Mouse (Mus musculus) left cerebral cortex, postnatal 36 days (tissue): ENCODE results near the gene Camkmt. TPM values are rescaled to one million over a fixed set of nuclear protein-coding genes. Genes with fewer than 3 reads are reported as not detected.

Experiments
- DNase-seq, 2 experiments: peaks; one replicate each; pipeline ENCODE4 v3.0.0; 2021 to 2022; ENCODE audit warnings: low spot score in 2 of 2, mixed read lengths in 1 of 2
- intact Hi-C: fragments of 180-260 bp; cut with DNase I; formaldehyde crosslinking; loops from one replicate; pipeline ENCODE4 v1.15.1; 2025
- total RNA-seq, 2 experiments: library from RNA; stranded (reverse); gene quantifications; 2 replicates each; pipeline ENCODE4 v1.2.3; 2021

Gene Camkmt
- total RNA-seq, 2 experiments from 2014 or later: 9.5 to 10.0 TPM

DNA sequence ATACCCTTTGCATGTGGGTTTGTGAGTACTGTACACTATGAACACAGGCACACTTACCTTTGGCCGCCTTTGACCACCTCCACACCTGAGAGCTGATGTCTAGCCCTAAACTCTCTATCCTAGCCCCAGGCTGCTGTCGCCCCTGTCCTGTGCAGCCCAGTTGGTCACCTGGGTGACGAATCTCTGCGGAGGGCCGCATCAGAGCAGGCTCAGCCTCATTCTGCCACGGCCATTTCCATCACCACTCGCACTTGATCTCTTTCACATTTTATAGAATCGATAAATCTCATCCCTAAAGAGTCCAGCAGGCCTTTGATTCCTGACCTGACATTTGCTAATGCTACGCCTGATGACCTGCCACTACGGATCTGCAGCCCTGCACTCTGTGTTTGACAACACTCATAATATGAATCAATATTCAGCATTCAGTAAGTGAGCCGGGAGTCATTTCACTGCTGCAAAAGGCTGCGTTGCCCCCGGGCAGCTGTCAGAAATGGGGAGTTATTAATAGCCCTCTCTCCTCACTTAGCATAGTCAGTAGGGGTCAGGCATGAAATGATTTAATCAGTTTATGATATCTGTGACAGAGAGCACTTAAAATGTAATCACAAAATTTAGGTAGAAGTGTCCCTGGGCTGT, 168.5 kb downstream of the Camkmt start:
- DNase-seq: no peak
- intact Hi-C loops: no loop called here

DNA sequence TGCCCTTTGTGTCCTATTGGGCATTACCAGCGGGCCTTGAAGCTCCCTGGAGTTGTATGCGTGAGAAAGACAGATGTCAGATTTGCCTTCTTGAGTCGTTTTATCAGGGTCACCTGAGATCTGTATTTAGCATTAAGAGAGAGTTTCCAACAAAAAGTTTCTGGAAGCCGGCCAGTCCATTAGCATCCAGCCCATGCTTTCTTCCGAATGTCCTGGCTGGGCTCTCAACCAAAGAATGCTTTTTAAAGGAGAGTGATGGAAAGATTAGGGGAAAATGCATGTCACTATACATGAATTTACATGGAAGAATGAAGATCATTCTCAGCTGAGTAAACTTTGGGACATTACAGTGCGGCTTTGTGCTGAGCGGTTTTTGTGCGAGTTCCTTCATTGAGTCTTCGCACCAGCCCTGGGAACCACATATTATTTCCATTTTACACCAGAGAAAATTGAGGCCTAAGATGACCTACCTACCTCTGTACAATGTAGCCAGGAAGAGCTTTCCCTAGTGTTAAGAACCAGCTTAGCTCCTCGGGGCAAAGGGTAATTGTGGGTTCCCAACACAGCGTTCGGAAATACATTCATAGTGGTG, 176.6 kb downstream of the Camkmt start:
- DNase-seq: no peak
- intact Hi-C loops: no loop called here

DNA sequence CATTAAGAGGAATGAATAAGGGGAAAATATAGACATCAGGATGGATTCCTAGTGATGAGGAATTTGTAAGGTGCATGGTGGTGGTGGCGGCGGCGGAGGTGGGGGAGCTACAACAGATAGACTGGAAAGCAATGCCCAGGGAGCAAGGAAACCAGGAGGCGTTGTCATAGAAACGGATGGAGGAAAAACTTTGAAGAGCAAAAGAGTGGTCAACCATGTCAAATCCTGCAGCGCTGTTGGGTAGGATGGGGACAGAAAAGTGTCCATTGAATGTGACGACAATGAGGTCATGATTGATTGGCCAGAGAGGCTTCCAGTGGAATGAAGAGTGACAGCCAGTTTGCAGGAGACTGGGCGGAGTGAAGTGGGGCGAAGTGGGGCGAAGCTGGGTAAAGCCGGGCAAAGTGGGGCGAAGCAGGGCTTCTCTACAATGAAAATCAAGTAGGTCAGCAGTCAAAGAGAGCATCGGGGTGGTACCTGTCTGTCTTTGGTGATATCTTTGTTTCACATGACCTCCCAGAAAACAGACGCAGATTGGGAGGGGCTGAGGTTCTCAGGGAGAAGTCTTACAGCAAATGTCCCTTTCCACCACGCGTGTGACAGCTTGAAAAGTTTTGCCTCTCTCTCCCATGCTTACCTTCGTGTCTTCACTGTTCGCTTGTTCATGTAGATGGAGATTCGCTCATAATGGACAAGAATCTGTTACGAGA, 181.3 kb downstream of the Camkmt start:
- DNase-seq: no peak
- intact Hi-C loops: no loop called here

DNA sequence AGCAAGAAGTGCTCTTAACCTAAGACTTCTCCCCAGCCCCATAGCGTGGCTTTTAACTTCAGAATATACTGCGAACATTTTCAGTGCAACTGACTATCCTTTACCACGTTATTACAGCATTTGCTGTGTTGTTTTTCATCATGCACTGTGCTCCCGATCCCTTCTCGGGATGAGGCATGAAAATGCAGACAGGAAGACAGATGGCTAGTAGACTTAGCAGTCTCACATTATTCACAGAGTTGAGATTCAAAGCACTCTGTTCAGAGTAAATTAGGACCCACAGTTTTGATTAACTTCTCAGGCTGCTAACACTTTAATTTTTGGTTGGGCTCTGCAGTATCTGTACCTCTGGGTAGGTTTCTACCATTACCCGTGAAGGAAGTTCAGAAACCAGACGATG, 189.4 kb downstream of the Camkmt start:
- intact Hi-C loops: no loop called here
- DNase-seq: no peak

DNA sequence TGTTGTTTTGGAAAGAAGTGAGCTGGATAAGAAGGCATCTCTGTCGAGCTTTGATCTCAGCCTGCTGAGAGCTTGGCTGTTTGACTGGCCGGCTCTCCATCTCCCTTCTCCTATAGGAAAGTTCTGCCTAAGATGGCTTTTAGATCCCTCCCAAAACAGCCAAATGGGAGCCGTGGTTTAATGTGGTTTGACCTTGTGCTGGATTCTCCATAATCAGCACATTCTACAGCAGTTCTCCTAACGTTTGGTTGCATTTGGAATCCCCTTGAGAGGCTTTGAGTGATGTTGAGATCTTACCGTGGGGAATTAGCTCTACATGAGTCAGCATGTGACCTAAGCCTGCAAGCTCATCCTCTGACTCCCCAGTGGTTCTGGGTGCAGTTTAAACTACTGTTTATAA, 192.1 kb downstream of the Camkmt start:
- DNase-seq: no peak
- intact Hi-C loops: no loop called here

DNA sequence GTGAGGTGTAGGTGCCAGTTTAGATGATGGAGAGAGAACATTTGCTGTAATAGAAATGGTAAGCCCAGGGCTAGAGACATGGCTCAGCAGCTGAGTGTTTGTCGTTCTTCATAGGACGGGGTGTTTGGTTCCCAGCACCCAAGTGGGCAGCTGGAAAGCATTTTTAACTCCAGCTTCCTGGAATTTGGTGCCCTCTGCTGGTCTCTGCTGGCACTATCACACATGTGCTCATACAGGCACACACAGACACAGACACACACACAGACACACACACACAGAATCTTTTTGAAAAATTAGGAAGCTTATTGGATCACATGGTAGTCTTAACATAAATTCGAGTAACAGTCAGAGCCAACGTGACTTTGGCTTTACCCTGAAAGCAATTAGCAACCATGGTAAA, 200.8 kb downstream of the Camkmt start:
- no peak for DNase-seq
- intact Hi-C loops: no loop called here

DNA sequence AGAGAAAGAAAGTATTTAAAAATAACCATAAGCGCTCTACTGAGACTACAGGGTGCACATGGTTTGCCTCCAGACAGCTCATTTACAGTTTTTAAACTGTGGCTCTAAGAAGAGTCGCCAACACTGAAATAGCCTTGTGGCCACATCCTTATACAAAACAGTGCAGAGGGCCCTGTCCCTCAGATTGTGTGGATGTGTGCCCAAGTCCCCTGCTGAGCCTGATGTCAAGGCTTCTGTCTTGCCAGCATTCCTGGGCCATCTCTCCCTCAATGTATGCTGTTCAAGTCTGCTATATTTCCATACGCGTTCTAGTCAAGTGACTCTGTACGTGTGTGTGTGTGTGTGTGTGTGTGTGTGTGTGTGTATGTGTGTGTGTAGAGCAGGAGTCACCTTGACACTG, 201.2 kb downstream of the Camkmt start:
- intact Hi-C loops: no loop called here
- no peak for DNase-seq

DNA sequence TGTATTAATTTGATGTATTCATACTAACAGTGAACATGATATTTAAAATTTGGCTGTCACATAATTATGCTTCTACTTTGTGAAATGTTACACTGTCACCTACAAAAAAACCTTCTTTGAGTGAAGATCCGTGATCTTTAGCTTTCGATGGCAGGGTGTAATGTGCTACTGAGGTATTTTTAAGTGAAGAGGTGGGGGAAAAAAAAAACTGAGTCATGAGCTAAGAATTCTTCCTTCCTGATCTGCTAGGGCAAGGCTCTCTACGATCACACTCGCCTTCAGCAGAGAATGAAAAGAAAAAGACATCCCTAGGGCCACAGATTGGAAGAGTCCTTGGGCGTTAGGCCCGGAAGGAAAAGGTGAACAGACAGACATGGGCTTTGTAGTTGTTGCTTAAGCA, 201.9 kb downstream of the Camkmt start:
- intact Hi-C loops: no loop called here
- no peak for DNase-seq

DNA sequence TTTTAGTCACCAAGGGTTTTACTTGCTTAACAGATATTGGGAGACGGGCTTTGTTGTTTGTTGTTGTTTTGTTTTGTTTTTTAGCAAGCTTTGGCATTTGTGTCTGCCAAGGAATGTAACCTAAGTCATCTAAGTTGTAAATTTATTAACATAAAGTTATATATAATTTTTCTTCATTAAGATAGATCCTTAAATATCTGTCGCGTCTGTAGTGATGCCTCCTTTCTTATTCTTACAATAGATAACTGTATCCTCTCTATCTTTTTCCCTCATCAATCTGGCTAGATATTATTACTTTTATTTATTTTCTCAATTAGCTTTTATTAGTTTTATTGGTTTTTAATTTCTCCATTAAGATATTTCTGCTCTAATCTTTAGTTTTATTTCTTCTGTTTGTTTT, 213.3 kb downstream of the Camkmt start:
- intact Hi-C loops: no loop called here
- no peak for DNase-seq

DNA sequence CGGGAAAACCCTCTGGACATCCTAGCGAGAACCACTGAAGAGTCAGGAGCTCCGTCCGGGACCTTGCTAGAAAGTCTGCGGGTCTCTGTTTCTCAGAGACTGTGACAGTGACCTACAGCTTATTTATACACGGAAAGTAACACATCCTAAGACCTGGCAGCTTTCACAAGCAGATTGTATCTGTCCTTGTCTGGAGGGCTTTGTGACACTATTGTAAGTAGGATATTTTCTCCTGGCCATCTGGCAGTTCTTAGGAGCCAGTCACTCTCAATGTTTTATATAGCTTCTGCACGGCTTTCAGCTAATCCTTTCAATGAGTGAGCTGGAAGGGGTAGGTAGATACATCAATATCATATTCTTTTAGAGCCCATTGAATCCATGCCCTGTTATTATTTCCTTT, 218.2 kb downstream of the Camkmt start:
- intact Hi-C loops: no loop called here
- DNase-seq: no peak

DNA sequence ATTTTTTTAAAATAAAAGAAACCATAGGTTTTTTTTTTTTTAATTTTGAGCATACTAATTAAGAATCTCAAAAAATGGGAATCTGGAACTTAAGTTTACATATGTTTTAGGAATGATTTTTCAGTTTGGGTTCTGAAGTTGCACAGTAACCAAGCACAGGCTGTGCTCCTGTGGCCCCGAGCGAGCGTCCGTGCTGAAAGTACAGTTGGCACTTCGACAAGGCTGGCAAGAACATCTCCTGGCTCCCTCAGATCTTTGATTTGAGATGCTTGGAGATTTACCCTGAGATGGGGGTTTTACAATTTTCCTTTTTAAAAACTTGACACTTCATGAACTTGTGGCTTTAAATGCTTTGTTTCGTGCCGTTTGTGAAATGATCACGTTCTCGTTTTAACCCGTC, 218.7 kb downstream of the Camkmt start:
- intact Hi-C loops: no loop called here
- no peak for DNase-seq

DNA sequence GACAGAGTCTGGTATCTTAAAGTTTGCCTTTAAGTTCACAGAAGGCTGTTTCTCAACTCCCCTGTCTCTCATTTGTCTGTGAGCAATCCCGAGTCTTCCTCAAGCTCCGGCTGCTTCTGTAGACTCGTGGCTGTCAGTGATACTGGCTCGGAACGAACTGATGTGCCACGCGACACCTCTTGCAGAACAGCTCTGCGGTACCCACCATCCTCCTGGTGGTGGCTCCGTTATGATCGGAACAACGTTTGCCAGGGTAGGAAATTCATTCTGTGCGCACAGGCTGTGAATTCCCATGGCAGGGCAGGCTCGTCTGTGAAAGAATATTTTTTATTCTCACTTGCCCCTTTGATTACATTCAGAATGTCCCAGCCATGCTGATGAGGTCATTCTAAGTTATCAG, 221.0 kb downstream of the Camkmt start:
- intact Hi-C loops: no loop called here
- DNase-seq: peak; percentile 36 to 52

DNA sequence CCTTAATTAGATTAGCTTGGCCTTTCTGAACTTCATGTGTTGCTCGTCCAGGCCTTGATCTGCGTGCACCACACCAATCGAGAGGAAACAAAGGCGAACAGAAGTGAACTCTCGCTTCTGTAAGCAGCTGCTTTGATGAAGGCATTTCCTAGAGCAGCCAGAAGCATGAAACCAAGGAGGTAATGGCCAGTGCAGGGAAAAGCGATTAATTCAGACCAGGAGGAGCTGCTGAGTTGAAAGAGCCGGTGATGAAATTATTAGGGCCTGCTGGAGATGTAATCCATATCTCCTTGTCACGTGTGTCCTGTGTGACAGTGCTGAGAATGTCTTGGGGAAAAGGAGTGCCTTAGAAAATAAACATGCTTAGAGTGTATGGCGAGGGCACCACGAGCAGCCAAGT, 228.0 kb downstream of the Camkmt start:
- no peak for DNase-seq
- intact Hi-C loops: no loop called here

DNA sequence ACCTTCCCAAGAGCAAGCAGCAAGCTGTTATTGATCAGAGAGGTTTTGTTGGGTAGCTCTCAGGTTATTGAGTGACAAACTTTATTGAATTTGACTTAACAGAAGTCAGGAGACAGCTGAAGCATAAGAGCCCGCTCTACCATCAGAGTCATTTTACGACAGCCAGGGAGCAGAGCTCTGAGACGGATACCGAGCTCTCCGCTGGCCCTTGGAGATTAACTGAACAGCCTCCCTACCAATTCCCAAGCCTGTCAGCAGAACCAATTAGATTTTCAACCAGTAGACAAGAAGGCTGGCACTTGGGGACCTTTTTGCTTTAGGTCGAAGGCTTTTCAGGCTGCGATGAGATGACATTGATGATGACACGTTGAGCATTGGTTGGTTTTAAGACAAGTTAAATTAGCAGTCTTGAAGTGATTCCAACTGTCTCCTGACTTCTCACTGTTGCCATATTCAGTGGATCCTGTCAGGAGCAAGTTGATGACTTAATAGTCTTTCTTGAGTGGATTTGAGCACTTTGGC, 229.5 kb downstream of the Camkmt start:
- no peak for DNase-seq
- intact Hi-C loops: no loop called here

DNA sequence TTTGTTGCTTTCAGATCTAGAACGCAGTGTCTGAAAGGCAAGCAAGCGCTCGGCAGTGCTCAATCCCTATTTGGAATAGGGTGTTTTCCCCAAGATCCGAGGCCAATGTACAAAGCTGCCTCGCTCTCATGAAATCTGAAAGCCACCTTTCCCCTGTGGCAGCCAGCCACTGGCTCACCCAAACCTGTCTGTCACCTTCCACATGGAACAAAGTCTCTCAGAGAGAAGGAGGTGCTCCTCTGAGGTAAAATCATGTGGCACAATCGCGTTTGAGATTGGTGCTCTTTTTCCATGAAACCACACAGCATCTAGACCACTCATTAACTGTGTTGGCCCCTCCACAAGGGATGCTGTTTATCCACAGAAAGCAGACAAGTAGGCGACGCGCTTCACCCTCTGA, 238.5 kb downstream of the Camkmt start:
- intact Hi-C loops: no loop called here
- DNase-seq: no peak

DNA sequence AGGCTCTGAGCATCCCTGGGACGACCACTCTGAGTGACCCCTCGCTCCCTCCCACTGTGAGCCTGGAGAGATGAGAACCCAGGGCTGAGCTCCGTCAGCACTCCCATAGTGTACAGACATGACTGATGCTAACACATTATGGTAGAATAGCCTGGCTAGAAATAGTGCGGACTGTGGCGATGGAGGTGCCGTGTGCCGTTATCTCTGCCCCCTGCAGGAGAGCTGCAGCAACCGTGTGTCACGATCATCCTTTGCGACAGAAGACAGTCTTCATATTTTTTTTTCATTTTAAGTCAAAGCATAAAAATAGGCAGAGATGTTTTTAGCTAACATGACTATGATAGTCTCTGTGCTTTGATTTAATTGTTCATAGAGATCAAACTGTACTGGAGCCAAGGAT, 245.1 kb downstream of the Camkmt start:
- intact Hi-C loops: no loop called here
- DNase-seq: no peak

DNA sequence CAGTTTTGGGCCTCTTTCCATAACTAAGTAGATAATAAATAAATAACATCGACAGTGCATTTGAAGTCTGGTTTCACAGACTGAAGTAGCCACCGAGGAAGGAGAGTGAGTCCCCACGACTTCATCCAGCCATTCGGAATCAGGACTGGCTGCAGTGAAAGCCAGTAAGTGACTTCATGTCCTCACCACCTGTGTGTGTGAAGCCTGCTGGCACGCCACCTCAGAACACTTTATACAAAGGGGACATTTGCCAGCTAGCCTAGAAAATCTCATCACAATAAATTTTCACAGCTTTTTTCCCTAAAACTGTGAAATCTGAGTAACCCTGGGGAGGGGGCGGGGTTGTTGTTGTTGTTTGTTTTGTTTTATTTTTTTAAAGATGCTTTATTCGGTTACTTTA, 247.3 kb downstream of the Camkmt start:
- intact Hi-C loops: no loop called here
- no peak for DNase-seq

DNA sequence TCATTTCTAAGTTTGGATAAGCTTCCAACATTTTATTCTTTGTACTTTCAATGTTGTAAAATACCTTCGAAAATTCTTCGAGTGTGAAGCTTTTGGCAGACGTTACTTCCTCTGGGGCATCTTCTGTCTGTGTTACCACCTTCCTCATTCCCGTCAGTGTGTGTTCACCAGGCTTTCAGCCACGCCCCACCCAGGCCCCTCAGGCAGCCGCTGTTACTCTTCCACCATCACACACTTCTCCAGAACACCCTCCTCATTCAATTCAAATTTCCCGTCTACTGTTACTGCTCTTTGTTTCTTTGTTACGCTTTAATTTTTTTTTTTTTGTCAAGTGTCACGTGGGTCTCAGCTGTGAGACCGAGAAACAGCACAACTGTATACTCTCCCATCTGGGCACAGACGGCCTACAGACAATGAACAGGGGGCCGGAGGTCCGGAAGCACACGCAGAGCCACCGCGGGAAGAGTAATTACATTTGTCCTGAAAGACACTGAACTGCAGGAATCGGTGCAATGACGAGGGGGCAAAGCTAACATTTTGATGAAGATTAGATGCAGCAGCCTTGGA, 250.9 kb downstream of the Camkmt start:
- no peak for DNase-seq
- intact Hi-C loops: no loop called here

DNA sequence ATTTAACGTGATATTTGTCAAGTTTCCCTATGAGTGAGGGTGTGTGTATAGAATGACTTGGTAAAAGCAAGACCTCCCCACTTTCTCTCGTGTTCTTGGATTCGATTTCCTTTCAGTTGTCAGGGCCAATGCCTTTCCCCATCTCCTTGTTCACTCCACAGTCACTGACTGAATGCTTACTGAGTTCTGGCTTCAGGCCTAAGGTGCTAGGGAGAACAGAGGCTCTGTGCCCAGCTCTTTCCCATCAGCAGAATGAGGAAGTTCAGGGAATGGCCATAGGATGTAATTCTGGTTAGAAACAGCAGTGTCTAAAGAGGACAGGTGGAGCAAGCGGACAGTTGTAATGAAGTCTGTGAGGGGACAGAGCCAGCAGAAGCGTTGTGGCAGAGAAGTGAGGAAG, 252.1 kb downstream of the Camkmt start:
- intact Hi-C loops: no loop called here
- no peak for DNase-seq

DNA sequence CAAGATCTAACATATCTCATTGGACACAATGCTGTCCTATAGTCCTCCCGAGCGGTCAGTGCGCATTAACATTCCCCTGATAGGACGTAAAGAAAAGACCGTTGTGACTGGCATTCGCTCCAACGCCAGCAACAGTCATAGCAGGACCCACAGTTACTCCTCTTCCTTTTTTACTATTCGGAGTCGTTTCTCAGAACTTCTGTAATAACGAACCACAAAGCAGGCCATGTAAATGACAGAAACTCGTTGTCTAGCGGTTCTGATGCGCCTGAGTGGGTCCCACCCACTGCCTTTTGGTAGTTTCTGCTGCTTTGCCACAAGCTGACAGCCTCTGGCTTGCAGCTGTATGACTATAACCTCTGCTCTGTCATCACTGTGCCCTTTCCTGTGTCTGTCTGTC, 253.1 kb downstream of the Camkmt start:
- no peak for DNase-seq
- intact Hi-C loops: no loop called here

DNA sequence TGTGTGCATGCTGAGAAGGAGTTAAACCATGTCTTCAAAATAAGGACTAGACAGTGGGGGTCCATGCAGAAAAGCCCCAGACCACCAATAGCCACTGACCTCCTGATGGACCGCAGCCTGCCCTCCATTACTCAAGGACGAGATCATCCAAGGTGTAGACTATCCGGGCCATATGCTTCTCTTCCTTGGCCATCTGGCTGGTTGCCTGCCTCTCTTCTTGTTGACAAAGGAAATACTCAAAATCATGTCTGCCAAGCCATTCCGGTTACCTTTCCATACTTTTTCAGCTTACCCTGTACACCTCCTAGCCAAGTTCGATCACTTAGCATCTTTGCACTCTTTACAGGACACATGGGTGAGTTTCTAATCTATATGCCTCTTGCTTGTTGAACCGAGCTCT, 256.3 kb downstream of the Camkmt start:
- intact Hi-C loops: no loop called here
- no peak for DNase-seq
